Mouse (Mus musculus) mature B cell (primary cell): Measurements from ENCODE around the gene 2410004B18Rik.
"Not testable (repeated sequence)": the region's sequence is repeated elsewhere in the genome, so short reads cannot be mapped to it uniquely, and the experiment has no call there.

Experiments used
- in situ Hi-C: fragments of 300-500 bp; cut with MboI; formaldehyde crosslinking; loops from 2 replicates; pipeline ENCODE4 v1.14.3; 2019

The 2410004B18Rik gene

GRCm38 (mm10) chr3:145963101-145964017 is 25.5 kb downstream of the 2410004B18Rik start:
- in situ Hi-C loops: no loop called here

GRCm38 (mm10) chr3:145964018-145964387 is 26.2 kb downstream of the 2410004B18Rik start:
- in situ Hi-C loops: no loop called here

- in situ Hi-C loops: no loop called here
These were observed 26.7 kb downstream of the 2410004B18Rik start for GRCm38 (mm10) chr3:145964473-145964872.

DNA sequence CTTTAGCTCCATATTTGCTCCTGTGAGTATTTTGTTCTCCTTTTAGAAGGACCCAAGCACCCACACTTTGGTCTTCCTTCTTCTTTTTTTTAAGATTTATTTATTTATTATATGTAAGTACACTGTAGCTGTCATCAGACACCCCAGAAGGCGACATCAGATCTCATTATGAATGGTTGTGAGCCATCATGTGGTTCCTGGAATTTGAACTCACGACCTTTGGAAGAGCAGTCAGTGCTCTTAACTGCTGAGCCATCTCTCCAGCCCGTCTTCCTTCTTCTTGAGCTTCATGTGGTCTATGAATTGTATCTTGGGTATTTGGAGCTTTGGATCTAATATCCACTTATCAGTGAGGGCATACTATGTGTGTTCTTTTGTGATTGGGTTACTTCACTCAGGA is 27.8 kb downstream of the 2410004B18Rik start:
- in situ Hi-C loops: not testable (repeated sequence)

GRCm38 (mm10) chr3:145966806-145967205 is 29.0 kb downstream of the 2410004B18Rik start:
- in situ Hi-C loops: no loop called here

DNA sequence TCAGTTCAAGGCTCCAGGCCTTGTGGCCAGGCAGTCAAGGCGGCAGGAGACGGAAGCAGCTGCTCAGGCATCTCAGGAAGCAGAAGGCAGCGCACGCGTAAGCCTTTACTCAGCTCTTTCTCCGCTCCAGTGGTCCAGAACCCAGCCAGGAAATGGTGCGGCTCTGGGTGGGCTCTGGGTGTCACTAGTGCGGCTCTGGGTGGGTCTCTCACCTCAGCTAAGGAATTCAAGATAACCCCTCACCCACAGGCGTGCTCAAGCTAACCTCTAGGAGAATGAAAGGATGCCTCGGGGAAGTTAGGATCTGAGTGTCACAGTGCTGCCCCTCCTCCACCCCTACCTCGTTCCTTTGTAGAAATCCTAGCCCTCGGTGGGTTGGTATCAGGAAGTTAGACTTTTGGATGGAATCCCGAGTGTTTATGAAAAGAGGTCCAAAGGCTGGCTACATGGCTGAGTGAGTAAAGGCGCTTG is 31.3 kb downstream of the 2410004B18Rik start:
- in situ Hi-C loops: no loop called here

DNA sequence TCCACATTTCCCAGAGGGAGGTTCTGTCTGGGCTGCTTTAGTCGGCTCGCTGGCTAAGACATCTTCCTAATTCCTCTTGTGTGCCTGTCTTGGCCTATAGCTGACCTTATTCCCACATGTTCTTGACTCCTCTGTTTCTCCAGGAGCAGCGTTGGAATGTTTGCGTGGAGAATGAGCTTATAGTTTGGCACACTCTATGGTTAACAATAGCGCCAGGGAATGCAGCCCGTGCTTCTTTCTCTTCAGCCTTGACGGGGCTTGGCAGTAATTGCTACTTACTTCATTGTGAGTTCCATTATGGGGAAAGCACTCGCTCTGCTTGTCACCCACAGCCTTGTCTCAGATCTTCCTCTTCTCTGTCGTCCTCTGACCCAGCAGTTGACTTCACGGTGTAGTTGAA is 33.7 kb downstream of the 2410004B18Rik start:
- in situ Hi-C loops: no loop called here

DNA sequence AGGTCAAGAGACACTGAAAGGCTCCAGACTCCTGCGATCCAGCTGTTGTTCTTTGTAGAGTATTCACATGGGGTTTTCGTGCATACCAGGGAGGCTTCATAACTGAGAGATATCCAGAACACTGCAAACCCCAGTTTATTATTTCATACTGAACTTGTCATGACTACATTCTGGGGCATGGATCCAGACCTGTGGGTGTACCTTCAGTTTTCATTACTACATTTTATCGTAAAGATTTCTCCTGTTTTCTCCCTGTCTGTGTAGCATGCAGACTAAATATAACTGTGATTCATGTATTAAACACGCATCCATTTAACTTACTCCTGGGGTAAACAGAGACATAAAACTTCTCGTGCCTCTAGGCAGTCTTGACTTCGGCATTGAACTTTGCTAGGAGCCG is 37.2 kb downstream of the 2410004B18Rik start:
- in situ Hi-C loops: no loop called here

DNA sequence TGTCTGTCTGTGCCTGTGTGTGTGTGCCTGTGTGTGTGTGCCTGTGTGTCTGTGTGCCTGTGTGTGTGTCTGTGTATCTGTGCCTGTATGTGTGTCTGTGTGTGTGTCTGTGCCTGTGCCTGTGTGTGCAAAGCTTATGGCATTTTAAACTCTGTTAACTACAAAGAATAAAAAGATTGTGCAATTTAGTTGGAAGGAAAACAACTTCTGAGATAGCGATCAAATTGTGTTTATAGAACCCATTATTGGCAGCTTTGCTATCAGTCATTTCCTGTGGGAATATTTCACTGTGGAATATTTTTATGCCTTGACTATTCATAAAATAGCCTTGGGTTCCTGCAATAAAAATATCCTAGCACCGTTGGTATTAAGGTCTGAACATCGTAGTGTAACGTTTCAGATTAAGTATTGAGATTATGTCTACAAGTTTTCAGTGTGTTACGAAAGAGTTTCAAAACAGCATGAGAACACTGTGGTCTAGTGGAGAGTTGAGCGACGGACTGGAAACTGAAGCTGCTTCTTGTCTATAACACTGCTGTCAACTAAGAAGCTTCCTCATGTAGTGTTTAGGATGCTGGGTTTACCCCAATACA is 47.6 kb downstream of the 2410004B18Rik start:
- in situ Hi-C loops: no loop called here

DNA sequence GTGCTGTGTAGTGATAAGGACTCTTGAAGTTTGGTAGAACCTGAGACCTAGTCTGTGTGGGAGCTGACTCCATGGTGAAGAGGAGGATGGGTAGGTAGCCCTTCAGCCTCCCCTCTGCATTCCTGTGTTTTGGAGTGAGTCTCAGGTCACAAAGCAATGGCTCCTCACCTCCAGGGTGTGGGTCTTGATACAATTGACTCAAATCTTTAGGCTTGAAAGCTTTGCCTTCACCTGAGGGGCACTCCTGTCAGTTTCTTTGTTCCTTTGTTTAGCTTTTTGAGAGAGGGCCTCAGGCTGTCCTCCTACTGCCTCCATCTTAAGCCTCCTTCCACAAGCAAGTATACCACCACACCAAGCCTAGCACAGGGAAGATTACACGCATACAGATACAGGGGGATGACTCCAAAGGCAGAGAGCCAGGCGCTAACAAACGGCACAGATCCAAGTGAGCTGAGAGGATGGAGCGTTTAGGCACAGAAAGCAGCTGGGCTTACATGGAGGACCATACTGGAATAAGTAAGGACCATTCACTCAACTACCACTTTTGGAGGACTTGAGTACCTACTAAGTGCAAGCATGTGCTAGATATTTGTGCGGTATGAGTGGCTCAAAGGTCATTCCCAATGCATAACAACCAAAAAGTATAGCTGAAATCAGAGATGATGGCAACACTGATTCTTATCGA is 48.6 kb downstream of the 2410004B18Rik start:
- in situ Hi-C loops: no loop called here

DNA sequence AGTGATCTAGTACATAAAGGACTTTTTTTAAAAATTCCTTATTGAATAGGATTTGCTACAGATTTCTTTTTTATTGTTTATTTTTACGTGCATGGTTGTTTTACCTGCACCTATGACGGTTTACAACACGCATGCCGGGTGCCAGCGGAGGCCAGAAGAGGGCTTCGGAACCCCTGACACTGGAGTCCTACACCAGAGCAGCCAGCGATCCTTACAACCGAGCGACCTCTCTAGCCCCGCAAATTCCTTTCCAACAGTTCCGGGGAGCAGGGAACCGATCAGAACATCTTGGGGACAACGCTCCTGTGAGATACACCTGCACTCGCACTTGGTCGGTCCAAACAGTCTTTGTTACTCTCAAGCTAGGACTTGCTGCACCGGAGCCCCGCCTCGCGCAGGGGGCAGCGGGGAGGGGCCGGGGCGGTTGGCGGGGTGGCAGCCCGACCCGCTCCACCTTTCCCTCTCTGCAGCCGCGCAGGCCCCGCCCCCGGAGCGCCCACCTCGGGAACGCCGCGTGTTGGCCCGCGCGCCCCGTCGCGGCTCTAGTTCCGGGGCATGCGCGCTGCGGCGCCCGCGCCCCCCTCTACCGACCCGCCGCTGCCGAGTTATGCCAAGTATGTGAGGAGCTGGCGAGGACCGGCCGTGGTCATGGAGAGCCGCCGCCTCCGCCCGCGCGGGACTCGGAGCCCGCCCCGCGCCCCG is 49.6 kb downstream of the 2410004B18Rik start, which contains the start of gene Syde2:
Syde2 (plus strand) TSS at position 603 of the 702 bp plus-strand sequence.
- in situ Hi-C loops: no loop called here

GRCm38 (mm10) chr3:145987970-145988683 is 50.3 kb downstream of the 2410004B18Rik start:
- in situ Hi-C loops: no loop called here

- in situ Hi-C loops: no loop called here
These were observed 51.1 kb downstream of the 2410004B18Rik start for GRCm38 (mm10) chr3:145988684-145989575.

DNA sequence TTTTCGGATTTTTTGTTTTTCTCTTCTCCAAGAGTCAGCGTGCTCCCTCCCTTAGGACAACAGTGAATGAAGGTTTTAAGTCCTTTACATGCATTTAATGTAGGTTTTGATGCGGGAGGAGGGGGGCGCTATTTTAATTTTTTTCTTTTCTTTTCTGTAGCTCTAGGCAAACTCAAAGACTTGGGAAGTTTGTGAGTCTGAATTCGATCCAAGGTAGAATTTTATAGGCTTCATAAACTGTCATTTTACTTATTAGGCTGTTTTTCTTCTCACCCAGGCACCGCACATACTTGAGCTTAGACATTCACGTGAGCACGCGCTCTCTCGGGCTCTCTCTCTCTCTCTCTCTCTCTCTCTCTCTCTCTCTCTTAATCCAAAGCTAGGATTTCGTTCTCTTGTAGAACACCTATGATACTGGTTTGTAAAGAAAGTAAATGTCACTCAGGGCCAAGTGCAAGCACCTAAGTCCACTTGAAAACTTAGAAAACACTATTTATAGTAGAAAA is 51.8 kb downstream of the 2410004B18Rik start:
- in situ Hi-C loops: no loop called here

DNA sequence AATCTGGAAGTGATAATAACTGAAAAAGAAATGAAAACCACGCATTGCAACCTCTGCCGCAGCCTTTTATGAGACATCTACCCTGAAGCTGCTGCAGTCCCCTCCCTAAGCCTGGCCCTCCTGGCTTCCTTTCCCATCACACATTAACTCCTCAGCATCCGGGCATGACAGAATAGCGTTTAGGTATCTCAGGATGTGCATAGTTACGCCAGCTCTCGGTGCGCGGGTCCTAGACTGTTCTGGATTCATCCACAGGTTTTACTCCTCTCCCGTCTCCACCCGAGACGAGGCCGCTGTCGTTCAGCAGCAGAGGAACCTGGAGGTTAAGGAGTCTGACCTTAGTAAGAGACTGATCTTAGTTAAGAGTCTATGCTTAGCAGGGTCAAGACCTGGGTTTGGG is 53.3 kb downstream of the 2410004B18Rik start:
- in situ Hi-C loops: no loop called here

DNA sequence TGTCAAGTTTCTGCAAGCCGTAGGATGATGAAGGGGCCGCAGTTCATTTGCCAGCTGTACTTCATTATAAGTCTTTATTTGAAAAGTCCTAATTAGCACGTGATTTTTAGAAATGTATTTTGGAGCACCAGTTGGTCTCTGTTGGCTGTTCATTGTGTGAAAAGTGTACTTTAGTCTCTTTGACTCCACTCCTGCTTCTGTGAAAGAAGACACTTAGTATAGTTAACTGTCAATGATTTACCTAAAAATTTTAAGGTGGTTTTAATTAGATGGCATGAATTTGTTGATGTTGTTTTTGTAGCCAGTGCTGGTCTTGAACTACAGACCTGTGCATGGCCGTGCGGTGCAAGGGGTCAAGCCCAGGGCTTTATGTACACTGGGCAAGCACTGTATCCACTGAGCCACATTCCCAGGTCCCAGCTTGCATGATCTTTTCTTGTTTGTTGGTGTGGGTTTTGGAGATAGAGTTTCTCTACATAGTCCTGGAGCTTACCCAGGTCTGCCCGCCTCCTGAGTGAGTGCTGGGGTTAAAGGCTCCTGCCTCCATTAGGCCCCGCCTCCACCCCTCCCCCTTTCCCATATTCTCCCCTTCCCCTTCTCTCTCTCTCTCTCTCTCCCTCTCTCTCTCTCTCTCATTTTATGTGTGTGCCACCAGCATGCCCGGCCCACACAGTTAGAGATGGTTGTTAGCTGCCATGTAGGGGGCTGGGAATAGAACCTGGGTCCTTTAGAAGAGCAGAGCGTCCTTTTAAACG is 54.3 kb downstream of the 2410004B18Rik start:
- in situ Hi-C loops: no loop called here

DNA sequence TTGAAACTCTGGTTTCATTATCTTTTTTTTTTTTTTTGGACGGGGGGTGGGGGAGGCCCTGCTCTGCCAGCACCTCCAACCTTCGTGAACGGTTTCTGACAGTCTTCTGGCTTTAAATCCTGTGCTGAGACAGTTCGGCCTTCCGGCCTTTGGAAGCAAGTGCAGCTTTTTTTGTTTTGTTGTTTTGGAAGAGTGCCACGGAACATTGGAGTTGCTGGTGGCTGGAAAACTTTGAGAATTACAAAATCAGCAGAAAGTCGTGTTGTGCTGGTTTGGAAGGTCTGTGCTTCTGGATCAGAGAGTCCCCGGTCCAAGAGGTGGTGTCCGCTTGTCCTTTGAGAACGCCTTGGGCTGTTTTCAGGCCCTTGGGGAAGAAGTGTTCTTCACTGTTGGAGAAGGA is 55.0 kb downstream of the 2410004B18Rik start:
- in situ Hi-C loops: no loop called here

- in situ Hi-C loops: no loop called here
These were observed 55.8 kb downstream of the 2410004B18Rik start for GRCm38 (mm10) chr3:145993481-145994201.
